Mouse (Mus musculus): ENCODE results near the gene Dlgap4. TPM values are rescaled to one million over a fixed set of nuclear protein-coding genes. Genes with fewer than 3 reads are reported as not detected.

The Dlgap4 gene
- polyA plus RNA-seq, 1 experiment = 116 TPM

GRCm38 (mm10) chr2:156664407-156664806 is 50.9 kb downstream of the Dlgap4 start:
- 26% methylated on average over 5 of the region's 5 CpGs for WGBS
- TF ChIP-seq POLR2A (IDR thresholded peaks at IDR 0.05; ENCODE audit: borderline replicate concordance, extremely low read depth, low read depth, low read length) (no peak), CTCF (IDR thresholded peaks at IDR 0.05; ENCODE audit: insufficient read depth, low read length) (no peak)
- DNase-seq = no peak
- H3K4me3 ChIP-seq (replicated peaks; ENCODE audit: extremely low read depth, low read depth, low read length) = no peak overlapping the region
- H3K4me1 ChIP-seq (ENCODE audit: control insufficient read depth, insufficient read depth, low read length) = no peaks in the 10 kb centered on the region

GRCm38 (mm10) chr2:156664993-156665518 is 51.6 kb downstream of the Dlgap4 start:
- TF ChIP-seq CTCF (IDR thresholded peaks at IDR 0.05; ENCODE audit: insufficient read depth, low read length) (no peak), POLR2A (IDR thresholded peaks at IDR 0.05; ENCODE audit: borderline replicate concordance, extremely low read depth, low read depth, low read length) (no peak)
- no peak for DNase-seq
- Histone ChIP-seq H3K4me1 (ENCODE audit: control insufficient read depth, insufficient read depth, low read length) (no peaks in the 10 kb centered on the region), H3K4me3 (replicated peaks; ENCODE audit: extremely low read depth, low read depth, low read length) (no peak overlapping the region)
- WGBS = 53% methylated on average over 8 of the region's 8 CpGs

GRCm38 (mm10) chr2:156665620-156666196 is 52.2 kb downstream of the Dlgap4 start:
- H3K4me1 ChIP-seq (ENCODE audit: control insufficient read depth, insufficient read depth, low read length) = no peaks in the 10 kb centered on the region
- DNase-seq = no peak
- 77% methylated on average over 13 of the region's 13 CpGs for WGBS
- TF ChIP-seq CTCF (IDR thresholded peaks at IDR 0.05; ENCODE audit: insufficient read depth, low read length) = no peak
- no peak for TF ChIP-seq POLR2A (IDR thresholded peaks at IDR 0.05; ENCODE audit: borderline replicate concordance, extremely low read depth, low read depth, low read length)
- H3K4me3 ChIP-seq (replicated peaks; ENCODE audit: extremely low read depth, low read depth, low read length) = no peak overlapping the region

GRCm38 (mm10) chr2:156666231-156666630 is 52.7 kb downstream of the Dlgap4 start:
- Histone ChIP-seq H3K4me1 (ENCODE audit: control insufficient read depth, insufficient read depth, low read length) (no peaks in the 10 kb centered on the region), H3K4me3 (replicated peaks; ENCODE audit: extremely low read depth, low read depth, low read length) (no peak overlapping the region)
- no peak for TF ChIP-seq POLR2A (IDR thresholded peaks at IDR 0.05; ENCODE audit: borderline replicate concordance, extremely low read depth, low read depth, low read length)
- no peak for TF ChIP-seq CTCF (IDR thresholded peaks at IDR 0.05; ENCODE audit: insufficient read depth, low read length)
- DNase-seq = no peak
- 39% methylated on average over 12 of the region's 12 CpGs for WGBS

GRCm38 (mm10) chr2:156667290-156667689 is 53.8 kb downstream of the Dlgap4 start:
- WGBS = 80% methylated on average over 5 of the region's 5 CpGs
- Histone ChIP-seq H3K4me1 (ENCODE audit: control insufficient read depth, insufficient read depth, low read length) (no peaks in the 10 kb centered on the region), H3K4me3 (replicated peaks; ENCODE audit: extremely low read depth, low read depth, low read length) (no peak overlapping the region)
- no peak for DNase-seq
- no peak for TF ChIP-seq POLR2A (IDR thresholded peaks at IDR 0.05; ENCODE audit: borderline replicate concordance, extremely low read depth, low read depth, low read length)
- TF ChIP-seq CTCF (IDR thresholded peaks at IDR 0.05; ENCODE audit: insufficient read depth, low read length) = no peak

GRCm38 (mm10) chr2:156668625-156669024 is 55.1 kb downstream of the Dlgap4 start:
- H3K4me3 ChIP-seq (replicated peaks; ENCODE audit: extremely low read depth, low read depth, low read length) = no peak overlapping the region
- no peaks in the 10 kb centered on the region for H3K4me1 ChIP-seq (ENCODE audit: control insufficient read depth, insufficient read depth, low read length)
- no peak for DNase-seq
- TF ChIP-seq POLR2A (IDR thresholded peaks at IDR 0.05; ENCODE audit: borderline replicate concordance, extremely low read depth, low read depth, low read length) (no peak), CTCF (IDR thresholded peaks at IDR 0.05; ENCODE audit: insufficient read depth, low read length) (no peak)
- WGBS = 85% methylated on average over 6 of the region's 6 CpGs

GRCm38 (mm10) chr2:156673307-156673706 is 59.8 kb downstream of the Dlgap4 start:
- 71% methylated on average over 10 of the region's 10 CpGs for WGBS
- Histone ChIP-seq H3K4me3 (replicated peaks; ENCODE audit: extremely low read depth, low read depth, low read length) (no peak overlapping the region), H3K4me1 (ENCODE audit: control insufficient read depth, insufficient read depth, low read length) (no peaks in the 10 kb centered on the region)
- TF ChIP-seq CTCF (IDR thresholded peaks at IDR 0.05; ENCODE audit: insufficient read depth, low read length) (no peak), POLR2A (IDR thresholded peaks at IDR 0.05; ENCODE audit: borderline replicate concordance, extremely low read depth, low read depth, low read length) (no peak)
- DNase-seq = no peak

- TF ChIP-seq CTCF (IDR thresholded peaks at IDR 0.05; ENCODE audit: insufficient read depth, low read length) = no peak
- TF ChIP-seq POLR2A (IDR thresholded peaks at IDR 0.05; ENCODE audit: borderline replicate concordance, extremely low read depth, low read depth, low read length) = no peak
- WGBS = 60% methylated on average over 8 of the region's 8 CpGs
- no peak overlapping the region for H3K4me3 ChIP-seq (replicated peaks; ENCODE audit: extremely low read depth, low read depth, low read length)
- no peaks in the 10 kb centered on the region for H3K4me1 ChIP-seq (ENCODE audit: control insufficient read depth, insufficient read depth, low read length)
- no peak for DNase-seq
Measured at GRCm38 (mm10) chr2:156673881-156674669, 60.6 kb downstream of the Dlgap4 start.

GRCm38 (mm10) chr2:156676885-156677284 is 63.4 kb downstream of the Dlgap4 start:
- 6% methylated on average over 6 of the region's 6 CpGs for WGBS
- DNase-seq = no peak

GRCm38 (mm10) chr2:156678112-156678511 is 64.6 kb downstream of the Dlgap4 start:
- TF ChIP-seq POLR2A (IDR thresholded peaks at IDR 0.05; ENCODE audit: borderline replicate concordance, extremely low read depth, low read depth, low read length) (no peak), CTCF (IDR thresholded peaks at IDR 0.05; ENCODE audit: insufficient read depth, low read length) (no peak)
- no peak overlapping the region for H3K4me3 ChIP-seq (replicated peaks; ENCODE audit: extremely low read depth, low read depth, low read length)
- no peak for DNase-seq
- H3K4me1 ChIP-seq (ENCODE audit: control insufficient read depth, insufficient read depth, low read length) = no peaks in the 10 kb centered on the region
- WGBS = 86% methylated on average over 4 of the region's 4 CpGs

More at GRCm38 (mm10) chr2:156676885-156677284, 63.4 kb downstream of the Dlgap4 start:
- no peaks in the 10 kb centered on the region for H3K4me1 ChIP-seq (ENCODE audit: control insufficient read depth, insufficient read depth, low read length)
- no peak overlapping the region for H3K4me3 ChIP-seq (replicated peaks; ENCODE audit: extremely low read depth, low read depth, low read length)
- TF ChIP-seq CTCF (IDR thresholded peaks at IDR 0.05; ENCODE audit: insufficient read depth, low read length) = no peak

Data from lung, adult 2 months (tissue).